Mouse (Mus musculus) retina, embryonic 14.5 days (tissue): ENCODE results near the gene Rsad2.
"Not testable (repeated sequence)": the region's sequence is repeated elsewhere in the genome, so short reads cannot be mapped to it uniquely, and the experiment has no call there.

Source experiments
- DNase-seq: peaks from one replicate; pipeline ENCODE4 v3.0.0-alpha.2; 2015; ENCODE audit warnings: low spot score

The Rsad2 gene

DNA sequence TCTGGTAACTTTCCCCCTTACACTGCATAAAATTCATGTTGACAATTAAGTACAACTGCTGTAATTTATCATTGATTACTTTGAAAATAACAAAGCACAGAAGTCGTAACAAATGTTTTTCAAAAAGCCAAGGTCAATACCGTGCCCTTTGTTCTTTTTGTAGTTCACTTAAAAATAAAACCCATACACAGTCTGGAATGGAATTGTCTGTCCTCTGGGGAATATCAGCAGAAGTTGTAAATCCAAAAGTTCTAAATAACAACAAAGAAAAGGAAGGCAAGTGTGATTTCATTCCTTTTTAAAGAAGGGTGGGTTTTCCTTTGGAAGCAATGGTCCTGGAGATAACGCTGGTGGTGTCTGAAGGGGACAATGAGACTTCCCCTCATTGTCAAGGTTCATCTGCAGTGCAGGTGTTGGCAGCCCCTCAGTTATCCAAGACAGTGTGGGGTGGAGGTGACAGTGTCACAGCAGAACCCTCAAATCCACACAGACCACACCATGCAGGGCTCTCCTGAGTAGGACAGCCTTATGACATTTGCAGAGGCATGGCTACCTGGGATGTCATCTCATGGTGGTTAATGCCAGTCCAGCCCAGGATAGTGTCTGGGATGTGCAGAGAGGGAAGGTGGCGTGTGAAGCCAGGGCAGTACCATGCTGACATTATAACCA is 9.7 kb downstream of the Rsad2 start:
- no peak for DNase-seq

DNA sequence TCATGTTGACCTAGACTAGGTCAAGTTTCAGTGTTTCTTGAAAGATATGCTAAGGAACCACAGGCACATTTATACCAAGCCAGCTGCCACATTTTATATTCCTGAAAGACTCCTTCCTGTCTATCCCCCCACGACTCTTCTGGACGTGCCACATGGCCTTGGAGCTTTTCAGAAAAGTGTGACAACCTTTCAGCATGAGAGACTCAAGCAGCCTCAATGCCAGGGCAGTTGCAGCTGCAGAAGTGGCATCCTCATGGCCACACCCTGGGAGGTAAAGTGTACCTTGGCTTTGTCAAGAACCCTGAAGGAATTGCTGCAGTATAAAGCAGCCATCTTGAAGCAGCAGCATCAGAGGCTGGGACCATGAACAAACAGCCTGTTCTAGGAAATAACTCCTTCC is 11.7 kb downstream of the Rsad2 start:
- DNase-seq: no peak

DNA sequence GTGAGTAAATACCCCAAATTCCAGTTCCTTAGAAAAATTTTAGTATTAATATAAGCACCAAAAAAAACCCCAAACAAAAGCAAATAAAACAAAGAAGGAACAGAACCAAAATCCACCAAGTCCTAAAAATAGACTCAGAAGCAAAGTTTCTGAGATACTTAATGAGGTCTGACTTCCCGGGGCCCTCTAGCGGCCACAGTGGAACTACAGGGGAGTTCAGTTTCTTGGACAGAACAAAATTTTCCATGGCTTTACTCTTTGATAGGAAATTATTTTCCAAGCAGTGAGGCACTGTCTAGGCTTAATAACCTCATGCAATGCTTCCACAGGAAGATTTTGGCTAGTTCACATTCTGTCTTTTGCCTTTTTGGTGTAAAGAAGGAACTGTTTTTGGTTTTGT is 12.2 kb downstream of the Rsad2 start:
- peak; percentile 82 for DNase-seq

DNA sequence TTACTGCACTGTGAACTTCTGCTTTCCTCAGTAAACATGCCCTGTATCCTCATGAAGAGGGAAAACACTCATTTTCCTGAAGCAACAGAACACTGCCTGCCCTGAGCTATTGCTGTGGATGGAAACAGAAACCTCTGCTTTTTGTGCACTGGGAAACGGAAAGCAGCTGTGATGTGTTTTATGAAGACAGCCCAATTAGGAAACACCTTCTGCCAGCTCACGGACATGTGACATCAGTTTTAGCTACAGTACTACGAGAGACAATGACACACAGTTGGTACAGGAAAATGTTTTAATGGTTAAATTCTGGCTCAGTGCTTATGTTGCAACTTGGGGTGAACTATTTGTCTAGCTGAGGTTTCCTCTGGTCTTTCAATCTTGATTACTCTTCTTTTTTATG is 16.9 kb downstream of the Rsad2 start:
- DNase-seq: no peak

DNA sequence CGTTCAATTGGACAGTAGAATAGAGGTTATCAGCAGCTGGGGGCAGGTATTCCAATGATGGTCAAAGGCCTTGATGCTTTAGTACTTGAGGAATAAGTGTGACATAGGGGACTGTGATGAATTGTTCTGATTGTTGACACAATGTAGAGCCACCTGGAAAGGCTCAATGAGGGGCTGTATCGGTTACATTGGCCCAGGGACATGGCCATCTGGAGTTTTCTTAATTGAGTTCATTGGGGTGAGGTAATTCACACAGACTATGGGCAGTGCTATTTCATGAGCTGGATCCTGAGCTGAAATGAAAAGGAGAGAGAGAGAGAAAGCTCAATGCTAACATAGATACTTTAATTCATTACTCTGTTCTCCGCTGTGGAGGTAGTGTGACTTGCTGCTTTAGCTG is 18.3 kb downstream of the Rsad2 start:
- DNase-seq: no peak

DNA sequence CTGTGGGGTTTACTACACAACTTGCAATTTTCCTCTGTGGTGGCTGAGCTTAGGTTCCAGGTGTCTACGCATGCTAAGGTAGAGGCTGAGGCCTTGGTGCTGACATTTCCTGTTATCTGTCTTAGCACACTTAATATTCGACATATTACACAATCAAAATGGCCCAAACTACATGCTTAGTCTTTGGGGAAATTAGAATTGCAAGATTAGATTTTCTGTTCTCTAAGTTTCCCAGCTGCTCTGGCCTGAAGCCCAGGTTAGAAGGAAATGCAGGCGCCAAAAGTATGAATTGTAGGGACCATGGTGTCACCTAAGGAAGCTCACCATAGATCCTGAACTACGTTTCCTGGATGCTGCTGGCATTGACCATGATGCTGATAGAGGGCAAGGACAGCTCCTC is 19.9 kb downstream of the Rsad2 start:
- no peak for DNase-seq

DNA sequence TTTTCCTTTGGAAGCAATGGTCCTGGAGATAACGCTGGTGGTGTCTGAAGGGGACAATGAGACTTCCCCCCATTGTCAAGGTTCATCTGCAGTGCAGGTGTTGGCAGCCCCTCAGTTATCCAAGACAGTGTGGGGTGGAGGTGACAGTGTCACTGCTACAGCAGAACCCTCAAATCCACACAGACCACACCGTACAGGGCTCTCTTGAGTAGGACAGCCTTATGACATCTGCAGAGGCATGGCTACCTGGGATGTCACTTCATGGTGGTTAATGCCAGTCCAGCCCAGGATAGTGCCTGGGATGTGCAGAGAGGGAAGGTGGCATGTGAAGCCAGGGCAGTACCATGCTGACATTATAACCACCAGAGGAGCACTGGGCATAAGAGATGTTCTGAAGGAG is 27.5 kb downstream of the Rsad2 start:
- not testable (repeated sequence) for DNase-seq

DNA sequence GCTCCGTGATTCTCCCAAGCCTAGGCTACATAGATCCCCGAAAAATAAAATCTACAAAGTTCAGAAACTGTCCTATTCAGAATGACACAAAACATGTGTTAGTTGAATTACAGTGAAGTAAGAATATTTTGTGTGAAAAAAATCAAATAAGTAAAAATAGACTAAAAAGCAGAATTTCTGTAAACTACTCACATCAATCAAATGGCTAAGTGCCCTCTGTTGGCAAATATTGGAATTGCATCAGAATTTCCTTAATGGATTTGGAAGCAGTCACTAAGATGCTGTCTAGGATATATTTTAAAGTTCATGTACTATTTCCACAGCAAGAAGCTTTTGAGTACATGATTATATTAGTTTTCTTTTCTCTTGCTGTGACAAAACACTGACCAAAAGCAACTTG is 31.4 kb downstream of the Rsad2 start:
- peak; percentile 83 for DNase-seq

DNA sequence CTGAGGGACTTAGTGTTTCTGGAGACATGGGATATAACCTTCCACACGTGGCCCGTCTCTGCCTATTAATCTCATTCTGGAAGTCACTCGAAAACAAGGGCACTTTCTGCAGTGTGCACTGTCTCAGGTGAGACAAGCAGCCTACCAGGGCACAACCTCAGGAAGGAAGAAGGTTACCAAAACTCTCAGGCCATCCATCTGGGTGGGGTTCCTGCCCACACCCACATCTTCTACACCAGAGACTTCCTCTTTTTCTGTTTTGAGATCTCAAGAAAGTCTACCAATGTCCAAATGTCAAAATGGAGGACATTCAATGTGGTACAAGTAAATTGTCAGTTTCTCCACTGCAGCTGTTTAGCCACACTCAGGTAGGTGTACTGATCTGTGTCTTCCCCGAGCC is 37.9 kb downstream of the Rsad2 start:
- DNase-seq: no peak

DNA sequence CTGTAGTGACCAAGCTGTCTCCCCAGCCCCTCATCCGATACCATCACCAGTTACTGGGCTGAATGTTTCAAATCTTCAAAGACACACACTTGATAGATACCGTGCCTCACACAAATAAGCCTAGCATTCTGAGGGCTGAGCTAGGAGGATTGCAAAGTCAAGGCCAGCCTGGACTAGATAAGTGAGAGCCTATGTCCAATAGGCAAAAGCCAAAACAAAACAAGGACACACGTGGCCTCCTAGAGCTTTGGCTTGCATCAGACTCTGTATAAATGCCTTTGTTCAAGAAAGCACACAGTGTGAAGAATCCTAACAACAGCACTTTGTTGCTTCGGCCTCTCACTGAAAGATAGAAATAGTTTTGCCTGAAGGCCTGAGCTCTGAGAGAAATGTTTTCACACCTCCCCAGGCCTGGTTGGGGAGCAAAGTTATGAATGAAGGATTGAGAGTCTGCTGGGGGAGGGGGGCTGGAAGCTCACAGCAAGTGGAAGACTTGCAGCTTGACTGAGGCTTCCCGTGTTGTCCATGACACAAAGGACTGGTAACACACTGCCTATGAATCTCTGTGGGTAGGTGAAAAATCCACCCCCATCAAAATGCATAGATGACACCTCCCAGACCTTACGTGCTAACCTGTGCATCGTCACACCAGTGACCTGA is 39.5 kb downstream of the Rsad2 start:
- no peak for DNase-seq

DNA sequence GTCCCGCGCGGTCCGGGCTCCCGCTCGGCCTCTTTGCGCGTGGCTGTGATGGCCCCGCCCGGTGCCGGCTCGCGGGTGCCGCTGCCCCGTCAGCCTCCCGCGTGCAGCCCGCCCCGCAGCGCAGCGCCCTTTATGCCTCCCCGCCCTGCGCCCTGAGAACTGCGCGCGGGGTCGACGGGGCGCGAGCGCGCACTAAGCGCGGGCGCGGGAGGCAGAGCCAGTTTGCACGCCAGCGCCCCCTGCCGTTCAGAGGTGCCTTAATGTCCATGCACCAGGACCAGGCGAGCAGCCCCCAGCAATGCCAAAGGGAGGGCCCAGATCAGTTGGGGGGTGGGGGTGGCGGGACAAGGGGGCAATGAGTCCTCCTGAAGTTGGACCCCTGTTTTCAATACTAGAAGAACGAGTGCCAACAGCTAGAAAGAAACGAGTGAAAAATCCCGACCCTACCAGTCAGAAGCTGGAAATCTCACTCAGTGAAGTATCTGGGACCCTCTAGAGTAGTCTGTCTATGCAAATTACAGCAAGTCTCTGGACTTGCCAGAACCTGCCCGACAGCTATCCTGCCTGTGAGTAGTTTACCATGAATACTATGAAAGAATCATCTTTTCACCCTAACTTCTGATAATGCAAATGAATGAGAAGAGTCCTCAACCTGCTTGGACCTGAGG is 41.0 kb downstream of the Rsad2 start, which contains the start of gene Rnf144a:
TSS of gene Rnf144a (minus strand) at position 151 of the 668 bp plus-strand sequence.
- DNase-seq: peak; percentile 97

DNA sequence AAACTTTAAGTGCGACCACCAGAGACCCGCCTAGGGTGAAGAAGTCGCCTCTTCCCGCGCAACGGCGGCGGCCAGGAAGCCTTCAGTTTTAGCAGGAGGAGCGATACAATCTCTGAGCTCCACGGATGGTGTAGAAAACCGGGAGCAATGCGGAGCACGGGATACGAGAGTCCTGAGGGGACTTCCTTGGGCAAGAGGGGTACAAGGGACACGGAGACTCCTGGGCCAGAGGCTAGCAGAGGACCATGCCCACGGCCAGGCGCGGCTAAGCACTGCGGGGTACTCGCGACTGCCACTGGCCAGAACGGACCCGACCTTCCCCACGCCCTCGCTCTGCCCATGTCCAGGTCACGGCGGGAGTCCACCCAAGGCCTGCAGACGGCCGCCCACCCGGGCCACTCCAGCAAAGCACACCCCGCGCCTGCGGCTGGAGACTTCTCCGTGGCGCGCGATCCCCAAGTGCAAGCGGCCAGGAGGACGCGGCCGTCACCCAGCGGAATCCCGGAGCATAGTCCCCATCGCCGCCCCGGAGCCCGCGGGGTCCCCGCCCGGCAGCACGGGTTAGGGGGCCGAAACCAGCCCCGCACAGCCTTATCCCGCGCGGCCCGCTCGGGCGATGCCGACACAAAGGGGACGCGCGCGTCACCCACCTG is 41.7 kb downstream of the Rsad2 start:
- no peak for DNase-seq

DNA sequence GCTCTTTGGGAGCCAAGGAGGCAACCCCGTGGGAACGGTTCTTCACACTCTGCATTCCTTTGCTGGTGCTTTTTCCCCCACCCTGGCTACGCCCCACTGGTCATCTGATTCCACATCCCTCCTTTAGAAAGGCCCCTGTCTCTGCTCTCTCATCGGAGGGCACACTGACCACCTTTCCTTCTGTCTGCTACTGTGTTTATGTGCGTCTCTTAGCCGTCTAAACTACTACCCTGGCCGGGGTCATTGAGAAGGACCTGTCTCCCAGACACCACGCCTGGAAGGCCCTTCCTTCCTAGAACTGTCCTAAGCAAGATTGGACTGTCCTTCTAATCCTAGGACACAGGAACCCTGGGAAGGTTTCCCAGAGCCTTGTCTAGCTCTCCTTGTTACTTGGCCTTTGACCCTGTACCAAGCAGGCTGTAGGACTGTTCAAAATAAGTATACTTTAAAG is 42.3 kb downstream of the Rsad2 start:
- DNase-seq: peak; percentile 51

DNA sequence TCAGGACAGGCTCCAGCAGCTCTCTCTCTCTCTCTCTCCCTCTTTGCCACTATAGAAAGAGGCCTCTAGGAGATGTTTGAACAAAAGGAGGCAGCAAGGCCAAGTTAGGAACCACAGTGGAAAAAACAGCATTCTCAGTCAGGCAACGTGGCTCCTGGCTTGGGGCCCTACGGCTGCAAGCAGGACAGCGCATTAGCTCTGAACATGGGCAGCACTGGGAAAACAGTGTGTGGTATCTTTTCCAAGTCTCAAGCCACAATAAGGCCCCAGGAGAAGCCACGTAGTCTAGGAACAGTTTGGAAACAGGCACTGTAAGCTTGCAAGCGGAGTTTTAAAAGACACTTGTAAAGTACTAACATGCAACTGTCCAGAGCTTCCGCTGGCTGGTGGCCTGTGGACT is 43.5 kb downstream of the Rsad2 start:
- no peak for DNase-seq

DNA sequence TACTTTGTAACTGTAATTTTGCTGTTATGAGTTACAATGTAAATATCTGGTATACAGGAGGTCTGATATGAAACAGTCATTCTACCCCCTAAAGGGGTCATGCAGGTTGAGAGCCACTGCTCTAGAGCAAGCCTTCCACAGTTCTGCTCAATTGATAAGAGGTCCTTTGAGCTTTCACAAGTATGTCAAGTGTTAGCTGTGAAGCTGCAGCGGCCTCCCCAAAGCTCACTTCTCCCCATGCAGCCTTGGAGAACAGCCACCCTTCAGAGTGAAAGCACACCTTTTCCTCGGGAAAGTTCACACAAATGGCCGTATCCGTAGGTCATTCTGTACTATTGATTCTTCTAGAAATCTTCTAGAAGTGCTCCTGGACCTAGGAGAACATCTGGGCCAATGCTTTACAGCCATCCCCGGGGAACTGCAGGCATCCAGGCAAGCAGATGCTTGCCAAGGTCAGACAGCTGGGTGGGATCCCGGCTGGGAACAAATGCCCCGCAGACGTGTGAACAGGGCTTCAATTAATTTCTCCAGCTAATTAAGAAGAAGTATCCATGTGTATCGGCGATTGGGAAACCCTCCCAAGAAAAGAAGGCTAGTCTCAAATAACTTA is 44.3 kb downstream of the Rsad2 start:
- peak; percentile 17 for DNase-seq

DNA sequence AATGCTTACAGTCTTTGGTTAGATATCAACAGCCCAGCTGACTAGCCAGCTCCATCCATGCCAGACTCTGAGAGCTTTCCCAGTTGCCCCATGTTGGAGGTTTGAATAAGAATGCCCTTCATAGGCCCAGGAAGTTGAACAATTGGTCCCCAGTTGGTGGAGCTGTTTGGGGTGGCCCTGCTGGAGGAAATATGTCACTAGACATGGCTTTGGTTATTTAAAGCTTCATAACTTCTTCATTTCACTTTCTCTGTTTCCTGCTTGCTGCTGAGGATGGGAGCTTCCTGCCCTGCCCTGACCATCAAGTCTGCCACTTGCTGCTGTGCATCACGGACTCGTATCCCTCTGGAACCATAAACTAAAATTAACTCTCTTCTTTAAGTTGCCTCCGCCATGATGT is 45.8 kb downstream of the Rsad2 start:
- no peak for DNase-seq

DNA sequence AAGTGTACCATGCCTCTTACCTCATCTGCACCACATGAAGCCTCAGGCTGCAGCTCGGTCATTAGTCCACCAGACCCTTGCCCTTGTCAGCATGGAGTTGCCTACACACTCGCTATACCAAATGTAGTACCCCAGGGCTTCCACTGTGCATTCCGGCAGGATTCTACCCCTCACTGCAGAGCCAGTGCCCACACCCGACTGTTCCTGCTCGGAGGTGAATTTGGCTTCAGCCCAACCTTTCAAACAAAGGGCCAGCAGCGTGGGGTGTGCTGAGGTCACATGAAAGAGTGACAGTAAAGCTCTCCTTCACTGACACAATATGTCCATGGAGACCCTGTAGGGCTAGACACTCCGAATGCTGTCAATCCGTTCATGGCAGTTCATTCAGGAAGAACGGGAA is 47.5 kb downstream of the Rsad2 start:
- DNase-seq: no peak

DNA sequence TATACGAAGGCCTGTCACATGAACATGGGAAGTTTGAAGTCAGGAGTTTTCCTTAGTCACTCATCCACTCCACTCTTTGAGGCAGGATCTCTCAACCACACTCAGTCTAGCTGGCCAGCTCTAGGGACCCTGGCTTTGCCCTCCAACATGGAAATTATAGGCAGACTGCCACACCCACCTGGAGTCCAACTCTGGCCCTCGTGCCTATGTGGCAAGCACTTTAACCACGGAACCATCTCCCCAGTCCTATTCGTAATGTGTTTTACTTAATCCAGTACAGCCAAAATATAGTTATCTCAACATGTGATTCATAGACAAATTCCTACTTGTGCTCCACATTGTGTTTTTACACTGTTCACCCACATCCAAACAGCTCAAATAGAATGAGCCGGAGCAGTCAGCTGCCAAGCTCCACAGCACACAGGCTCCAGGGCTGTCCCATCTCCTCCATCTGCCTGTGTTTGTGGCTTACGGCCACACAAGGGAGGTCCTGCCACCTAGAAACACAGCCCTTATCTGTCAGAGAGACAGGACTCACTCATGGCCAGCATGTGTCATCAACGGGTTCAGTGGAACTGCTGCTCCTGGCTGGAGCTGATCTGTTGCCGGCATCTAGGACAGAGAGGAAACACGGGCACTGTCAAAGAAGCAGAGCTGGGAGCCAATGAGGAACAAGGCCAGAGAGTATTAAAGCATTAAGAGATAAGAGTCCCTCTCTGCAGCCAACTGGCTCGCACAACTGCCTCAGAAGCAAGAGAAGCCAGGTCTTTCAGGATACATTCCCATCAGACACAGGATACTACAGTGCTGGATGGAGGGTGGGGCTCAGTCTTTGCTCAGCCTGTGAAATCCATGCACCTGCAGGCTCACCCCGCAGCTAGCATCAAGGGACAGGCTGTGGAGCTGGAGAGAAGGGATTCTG is 51.2 kb downstream of the Rsad2 start:
- no peak for DNase-seq

DNA sequence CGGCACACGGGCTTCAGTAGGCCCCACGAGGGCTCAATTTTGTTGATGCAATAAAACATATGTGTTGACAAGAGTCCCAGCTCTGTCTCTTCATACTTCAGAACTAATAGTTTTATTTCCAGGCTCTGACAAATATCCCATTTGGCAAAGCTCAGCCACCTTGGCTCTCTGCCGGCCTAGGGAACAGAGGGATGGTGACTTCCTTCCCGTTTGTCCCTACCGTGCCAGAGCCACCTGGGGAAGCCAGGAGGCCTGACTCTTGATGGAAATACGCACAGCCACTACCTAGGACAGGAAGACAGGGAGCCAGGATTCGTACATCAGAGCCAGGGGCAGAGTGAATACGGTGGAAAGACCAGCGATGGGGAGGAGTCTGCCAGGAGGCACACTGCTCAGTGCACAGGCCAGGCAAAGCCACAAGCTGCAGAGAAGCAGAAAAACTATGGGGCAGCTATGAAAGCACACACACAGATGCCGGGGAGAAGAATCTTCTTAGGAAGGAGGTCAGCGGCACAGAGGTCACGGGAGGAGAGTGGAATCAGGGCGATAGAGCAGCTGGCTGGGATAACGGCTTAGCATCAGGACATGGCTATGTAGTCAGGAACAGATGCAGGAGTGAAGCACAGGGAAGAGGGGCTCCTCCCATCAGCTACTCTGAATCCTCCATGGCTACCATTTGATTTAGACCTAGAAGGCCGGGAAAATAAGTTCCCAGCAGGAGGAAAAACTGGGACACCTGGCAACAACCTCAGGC is 52.7 kb downstream of the Rsad2 start:
- peak; percentile 57 for DNase-seq

DNA sequence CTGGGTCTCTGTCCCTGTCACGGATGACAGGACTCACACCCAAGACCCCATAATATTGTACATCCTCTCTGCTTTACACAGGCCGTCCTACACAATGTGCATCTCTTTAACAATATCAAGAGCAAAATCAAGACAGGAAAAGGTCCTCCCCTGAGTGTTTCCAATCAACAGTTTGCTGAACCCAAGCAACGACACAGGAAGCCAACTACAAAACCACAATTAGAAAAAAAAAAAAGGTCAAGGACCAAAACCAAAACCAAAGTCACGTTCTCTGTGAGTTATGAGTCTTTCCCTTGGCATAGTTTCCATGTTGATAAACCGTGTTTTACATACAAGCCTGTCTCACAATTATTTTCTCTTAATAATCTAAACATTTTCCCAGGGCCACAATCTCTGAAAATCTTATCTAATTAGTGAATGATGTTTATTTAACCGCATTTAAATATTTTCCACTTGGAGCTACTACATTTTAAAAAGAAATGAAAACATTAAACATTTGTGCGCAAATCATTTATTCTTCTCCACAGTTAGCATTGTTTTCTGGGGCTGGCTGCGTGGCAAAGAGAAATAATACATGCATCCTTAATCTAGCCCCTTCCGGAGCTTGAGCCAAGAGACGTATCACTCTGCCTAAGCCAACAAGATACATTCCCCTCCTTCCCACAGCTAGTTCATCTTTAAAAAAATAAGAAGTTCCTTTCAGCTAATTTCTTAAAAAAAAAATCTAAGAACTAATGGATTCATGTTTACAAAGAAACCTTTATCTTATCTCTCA is 54.4 kb downstream of the Rsad2 start:
- no peak for DNase-seq
